Mouse (Mus musculus): ENCODE data around the gene Adam17.
A peak's percentile ranks its signal among the peaks of the same experiment; 100 is the strongest.

Adam17 gene

GRCm38 (mm10) chr12:21305741-21306140, 67.7 kb downstream of the Adam17 start:
- no peak for DNase-seq

- no peak for DNase-seq
These were observed 71.1 kb downstream of the Adam17 start for GRCm38 (mm10) chr12:21302361-21302783.

GRCm38 (mm10) chr12:21301932-21302331, 71.5 kb downstream of the Adam17 start:
- DNase-seq = no peak

- DNase-seq = no peak
These were observed 72.1 kb downstream of the Adam17 start for GRCm38 (mm10) chr12:21301324-21301723.

GRCm38 (mm10) chr12:21298856-21299255, 74.6 kb downstream of the Adam17 start:
- DNase-seq = no peak

GRCm38 (mm10) chr12:21289651-21290050, 83.8 kb downstream of the Adam17 start:
- no peak for DNase-seq

- DNase-seq = no peak
These were observed 84.6 kb downstream of the Adam17 start for GRCm38 (mm10) chr12:21288716-21289395.

- no peak for DNase-seq
These were observed 86.5 kb downstream of the Adam17 start for GRCm38 (mm10) chr12:21286712-21287650.

- DNase-seq = peak; percentile 98 to 99
These were observed 87.2 kb downstream of the Adam17 start, which contains the start of gene Itgb1bp1 for GRCm38 (mm10) chr12:21286243-21286622. Itgb1bp1 (minus strand) TSS chr12:21286284.

GRCm38 (mm10) chr12:21285508-21286242, 87.8 kb downstream of the Adam17 start:
- no peak for DNase-seq

- peak in 1 of 2 experiments; percentile 8 for DNase-seq
These were observed 88.5 kb downstream of the Adam17 start, which contains the start of gene Cpsf3 for GRCm38 (mm10) chr12:21284761-21285441. Cpsf3 (plus strand) TSS chr12:21285391.

GRCm38 (mm10) chr12:21277352-21277864, 96.0 kb downstream of the Adam17 start:
- peak in 1 of 2 experiments; percentile 13 for DNase-seq

GRCm38 (mm10) chr12:21274446-21274845, 99.0 kb downstream of the Adam17 start:
- DNase-seq = peak; percentile 73 to 78
